Mouse (Mus musculus) cerebellum, adult 2 months (tissue): ENCODE measurements at regions not wholly inside any gene's neighbourhood (a gene's known extent, or its start where the extent isn't known, plus 50 kb on each side); places are given as distances from the start of the nearest gene placed in this dataset.

ENCODE experiments used
- DNase-seq, 2 experiments: peaks; one replicate each; pipeline ENCODE4 v3.0.0; 2021
- H3K27ac ChIP-seq: fragments of 200-500 bp; 2 replicates; pipeline ENCODE4 v1.5.1; 2012; ENCODE audit warnings: low read length, control low read depth, inconsistent platforms; ENCODE audit not compliant: insufficient read depth
- H3K27me3 ChIP-seq: fragments of 200-500 bp; 2 replicates; pipeline ENCODE4 v1.6.1; 2012; ENCODE audit warnings: inconsistent platforms, mild to moderate bottlenecking, low read length, moderate library complexity; ENCODE audit not compliant: control insufficient read depth, insufficient read depth
- H3K4me1 ChIP-seq: fragments of 200-500 bp; 2 replicates; pipeline ENCODE4 v1.6.1; 2011; ENCODE audit warnings: low read length; ENCODE audit not compliant: control insufficient read depth, insufficient read depth
- H3K4me3 ChIP-seq: fragments of 200-500 bp; replicated peaks from 2 replicates; pipeline ENCODE3; 2011; ENCODE audit warnings: mild to moderate bottlenecking, low read depth, low read length, control low read depth; ENCODE audit not compliant: insufficient read depth
- CTCF ChIP-seq: fragments of 200-500 bp; IDR thresholded peaks from 2 replicates; pipeline ENCODE4 v1.5.1; 2011; ENCODE audit warnings: low read depth, mild to moderate bottlenecking, control low read depth, low read length, moderate library complexity, borderline replicate concordance; ENCODE audit not compliant: insufficient read depth
- POLR2A ChIP-seq: fragments of 200-500 bp; IDR thresholded peaks from 2 replicates; pipeline ENCODE4 v1.6.1; 2011; ENCODE audit warnings: low read length, control low read depth, borderline replicate concordance; ENCODE audit not compliant: insufficient read depth
- WGBS: fragments of 180-500 bp; shearing (Covaris S2); methylation state at CpG from one replicate; pipeline ENCODE4 v1.1.7; 2018; 5-methylcytosine and 5-hydroxymethylcytosine counted together

- no peaks in the 10 kb centered on the region for H3K4me1 ChIP-seq
- TF ChIP-seq POLR2A: no peak
- no peak for TF ChIP-seq CTCF
- H3K27me3 ChIP-seq: no peaks in the 10 kb centered on the region
- WGBS: 88% methylated on average over 1 of the region's 1 CpGs
- no peak for DNase-seq
- no peak overlapping the region for H3K27ac ChIP-seq
- no peak overlapping the region for H3K4me3 ChIP-seq
Observed at GRCm38 (mm10) chr2:9141411-9141810, 739.6 kb upstream of the 4930412O13Rik start.

- 96% methylated on average over 5 of the region's 5 CpGs for WGBS
- Histone ChIP-seq H3K4me3 (no peak overlapping the region), H3K4me1 (no peaks in the 10 kb centered on the region), H3K27ac (no peak overlapping the region), H3K27me3 (no peaks in the 10 kb centered on the region)
- no peak for DNase-seq
- TF ChIP-seq POLR2A (no peak), CTCF (no peak)
Observed at GRCm38 (mm10) chr2:9155604-9156003, 725.4 kb upstream of the 4930412O13Rik start.

GRCm38 (mm10) chr2:9160181-9160580, 720.9 kb upstream of the 4930412O13Rik start:
- TF ChIP-seq CTCF (no peak), POLR2A (no peak)
- H3K27ac ChIP-seq: no peak overlapping the region
- no peaks in the 10 kb centered on the region for H3K27me3 ChIP-seq
- H3K4me1 ChIP-seq: no peaks in the 10 kb centered on the region
- no peak for DNase-seq
- H3K4me3 ChIP-seq: no peak overlapping the region

- Histone ChIP-seq H3K4me1 (no peaks in the 10 kb centered on the region), H3K27ac (no peak overlapping the region), H3K27me3 (no peaks in the 10 kb centered on the region), H3K4me3 (no peak overlapping the region)
- DNase-seq: no peak
- WGBS: 90% methylated on average over 5 of the region's 5 CpGs
- TF ChIP-seq POLR2A (no peak), CTCF (no peak)
Observed at GRCm38 (mm10) chr2:9163819-9164560, 717.1 kb upstream of the 4930412O13Rik start.

- DNase-seq: no peak
- no peak overlapping the region for H3K4me3 ChIP-seq
- TF ChIP-seq POLR2A (no peak), CTCF (no peak)
- H3K27ac ChIP-seq: no peak overlapping the region
- 47% methylated on average over 5 of the region's 5 CpGs for WGBS
- no peaks in the 10 kb centered on the region for H3K4me1 ChIP-seq
- H3K27me3 ChIP-seq: no peaks in the 10 kb centered on the region
Observed at GRCm38 (mm10) chr2:9182127-9182526, 698.9 kb upstream of the 4930412O13Rik start.

- TF ChIP-seq CTCF (no peak), POLR2A (no peak)
- Histone ChIP-seq H3K4me1 (no peaks in the 10 kb centered on the region), H3K27ac (no peak overlapping the region), H3K27me3 (no peaks in the 10 kb centered on the region), H3K4me3 (no peak overlapping the region)
- WGBS: 92% methylated on average over 4 of the region's 4 CpGs
- no peak for DNase-seq
Observed at GRCm38 (mm10) chr2:9184243-9184642, 696.8 kb upstream of the 4930412O13Rik start.

GRCm38 (mm10) chr2:9185780-9186483, 695.1 kb upstream of the 4930412O13Rik start:
- H3K27ac ChIP-seq: no peak overlapping the region
- DNase-seq: no peak
- TF ChIP-seq POLR2A: no peak
- H3K4me1 ChIP-seq: no peaks in the 10 kb centered on the region
- no peak overlapping the region for H3K4me3 ChIP-seq
- no peaks in the 10 kb centered on the region for H3K27me3 ChIP-seq
- 70% methylated on average over 2 of the region's 2 CpGs for WGBS

GRCm38 (mm10) chr2:9193195-9193594, 687.9 kb upstream of the 4930412O13Rik start:
- WGBS: 84% methylated on average over 6 of the region's 6 CpGs
- no peaks in the 10 kb centered on the region for H3K4me1 ChIP-seq
- no peak for DNase-seq
- H3K27me3 ChIP-seq: no peaks in the 10 kb centered on the region
- H3K4me3 ChIP-seq: no peak overlapping the region
- H3K27ac ChIP-seq: no peak overlapping the region
- no peak for TF ChIP-seq CTCF
- TF ChIP-seq POLR2A: no peak
